ENCODE assay signal across 17 mouse cellular contexts in genomic region chr10:109903241-109903640, GRCm38 (mm10).
DNase-seq lines count a peak whose midpoint lies in the region; ATAC-seq lines count a peak whose summit lies in the region.
"Had no signal": no experiment of that assay in that cellular context is flagged by ENCODE, and none has a peak within 500 bp of the region (broad histone marks: within the 10 kb centered on the region; RNA-seq: fewer than 3 reads in every experiment).

No protein-coding gene starts in this region.

- no peaks in the 10 kb centered on the region for H3K9me3 ChIP-seq in kidney, embryonic 16.5 days (ENCODE audit: low read length)
- H3K9me3 ChIP-seq: heart, embryonic 15.5 days; midbrain, embryonic 15.5 days had no signal

- 0 out of 2 replicates have a peak, but pooled peaks have one; percentile 11 for ATAC-seq in kidney, embryonic 16.5 days (ENCODE audit: low FRiP score, low TSS enrichment)
- ATAC-seq: hindbrain, embryonic 16.5 days; intestine, embryonic 16.5 days; midbrain, embryonic 15.5 days had no signal

- H3K36me3 ChIP-seq in kidney, embryonic 16.5 days (ENCODE audit: insufficient read depth, low read length): no peaks in the 10 kb centered on the region
- H3K36me3 ChIP-seq: heart, embryonic 15.5 days; midbrain, embryonic 15.5 days had no signal

- peak; percentile 9 for DNase-seq in adrenal gland, postnatal 14 days
- no peak for DNase-seq in adrenal gland, postnatal 25 days
- DNase-seq in kidney, postnatal 36 days: no peak
- DNase-seq in MN1 (ENCODE audit: low spot score): peak; percentile 32
- peak; percentile 18 for DNase-seq in fibroblast of lung, adult 2 months (ENCODE audit: low read depth)
- DNase-seq in embryo, embryonic 11 days: no peak
- DNase-seq in layer of hippocampus, postnatal 36 days: no peak
- DNase-seq: cerebellum, postnatal 36 days; liver; lung, adult 18-20 months; right cerebral cortex, postnatal 4 days had no signal

- no peak overlapping the region for H3K9ac ChIP-seq in kidney, embryonic 16.5 days (replicated peaks; ENCODE audit: low read length)
- H3K9ac ChIP-seq: heart, embryonic 15.5 days; midbrain, embryonic 15.5 days had no signal

- peaks cover 17% of the 10 kb centered on the region; the same call in 1 of the 2 replicates for H3K4me1 ChIP-seq in kidney, embryonic 16.5 days (ENCODE audit: insufficient read depth, low read length)
- H3K4me1 ChIP-seq: megakaryocyte, embryonic 14.5 days had no signal

- H3K27me3 ChIP-seq in kidney, embryonic 16.5 days (ENCODE audit: insufficient read depth, low read length): no peaks in the 10 kb centered on the region
- H3K27me3 ChIP-seq: heart, embryonic 15.5 days; megakaryocyte, embryonic 14.5 days; midbrain, embryonic 15.5 days had no signal

- WGBS in kidney, embryonic 16.5 days: 72% methylated on average over 4 of the region's 4 CpGs

- H3K4me3 ChIP-seq in kidney, embryonic 16.5 days (ENCODE audit: low read length): no peak overlapping the region
- H3K4me3 ChIP-seq: heart, embryonic 15.5 days; megakaryocyte, embryonic 14.5 days; midbrain, embryonic 15.5 days had no signal

- H3K27ac ChIP-seq in kidney, embryonic 16.5 days (ENCODE audit: low read length): no peak overlapping the region
- H3K27ac ChIP-seq: heart, embryonic 15.5 days; midbrain, embryonic 15.5 days had no signal

- peak overlapping the region; percentile 42 for H3K4me2 ChIP-seq in kidney, embryonic 16.5 days (replicated peaks; ENCODE audit: low read depth, low read length)
- H3K4me2 ChIP-seq: midbrain, embryonic 15.5 days had no signal

Comparison
In these comparisons a context has a peak if more than half of its experiments do, and no peak if none do; other contexts are left out.
1. DNase-seq: peak in adrenal gland, postnatal 14 days (single experiment), MN1 (single experiment) and fibroblast of lung, adult 2 months (single experiment); none in adrenal gland, postnatal 25 days (single experiment), kidney, postnatal 36 days (0 of 2), embryo, embryonic 11 days (single experiment) and layer of hippocampus, postnatal 36 days (0 of 2).